In genomic region chr7:67291356-67291755, GRCm38 (mm10) we compare ENCODE assay signal across 26 mouse cellular contexts.
"Had no signal": no experiment of that assay in that cellular context is flagged by ENCODE, and none has a peak within 500 bp of the region (broad histone marks: within the 10 kb centered on the region; RNA-seq: fewer than 3 reads in every experiment).

No protein-coding gene starts in this region.

- H3K4me2 ChIP-seq: heart, embryonic 11.5 days; heart, embryonic 13.5 days; heart, embryonic 15.5 days; hindbrain, embryonic 13.5 days; hindbrain, embryonic 15.5 days; kidney, embryonic 15.5 days; limb, embryonic 13.5 days; limb, embryonic 15.5 days; liver, embryonic 12.5 days had no signal

- ATAC-seq: intestine, embryonic 16.5 days; liver, embryonic 12.5 days had no signal

- H3K4me1 ChIP-seq: hindbrain, embryonic 13.5 days; hindbrain, embryonic 15.5 days; kidney, embryonic 15.5 days; limb, embryonic 13.5 days; limb, embryonic 15.5 days; liver, embryonic 12.5 days had no signal

- H3K4me3 ChIP-seq: gastrocnemius, adult 2 months; heart, adult 2 months; heart, embryonic 13.5 days; heart, embryonic 15.5 days; hindbrain, embryonic 13.5 days; hindbrain, embryonic 15.5 days; kidney, embryonic 15.5 days; limb, embryonic 13.5 days; limb, embryonic 15.5 days; liver, embryonic 12.5 days had no signal

- H3K9me3 ChIP-seq: heart, embryonic 13.5 days; heart, embryonic 15.5 days; hindbrain, embryonic 13.5 days; hindbrain, embryonic 15.5 days; kidney, embryonic 15.5 days; limb, embryonic 13.5 days; limb, embryonic 15.5 days; liver, embryonic 12.5 days had no signal

- H3K36me3 ChIP-seq: hindbrain, embryonic 13.5 days; hindbrain, embryonic 15.5 days; limb, embryonic 15.5 days had no signal

- H3K27me3 ChIP-seq: heart, embryonic 13.5 days; heart, embryonic 15.5 days; hindbrain, embryonic 13.5 days; hindbrain, embryonic 15.5 days; kidney, embryonic 15.5 days; limb, embryonic 13.5 days; limb, embryonic 15.5 days; liver, embryonic 12.5 days had no signal

- H3K9ac ChIP-seq: heart, embryonic 13.5 days; heart, embryonic 15.5 days; hindbrain, embryonic 13.5 days; hindbrain, embryonic 15.5 days; kidney, embryonic 15.5 days; limb, embryonic 13.5 days; limb, embryonic 15.5 days; liver, embryonic 12.5 days; liver, embryonic 14.5 days had no signal

- H3K27ac ChIP-seq: gastrocnemius, adult 2 months; heart, adult 2 months; heart, embryonic 13.5 days; heart, embryonic 15.5 days; hindbrain, embryonic 13.5 days; hindbrain, embryonic 15.5 days; kidney, embryonic 15.5 days; kidney, postnatal 0 days; limb, embryonic 13.5 days; limb, embryonic 15.5 days; liver, embryonic 12.5 days; liver, embryonic 14.5 days had no signal

- DNase-seq: gastrocnemius, adult 2 months; gastrocnemius, postnatal 10 days; gastrocnemius, postnatal 25 days; heart, adult 2 months; heart, postnatal 14 days; heart, postnatal 4 days; kidney, adult 11 months; kidney, adult 2 months; kidney, adult 9 months; kidney, postnatal 14 days; kidney, postnatal 36 days; layer of hippocampus, adult 9-11 months; layer of hippocampus, postnatal 36 days; left cerebral cortex, postnatal 4 days had no signal
